Mouse (Mus musculus) cerebellum, adult 9-10 months (tissue): ENCODE data around the gene Cux2.

Experiments used
- DNase-seq: peaks from one replicate; pipeline ENCODE4 v3.0.0; 2022

The Cux2 gene

GRCm38 (mm10) chr5:122050017-122050831, at the start of gene Cux2:
Gene Cux2, minus strand, starts transcription at chr5:122050102.
- DNase-seq: peak; percentile 80

GRCm38 (mm10) chr5:122094439-122094838, 44.5 kb upstream of the Cux2 start:
- DNase-seq: no peak

GRCm38 (mm10) chr5:122093734-122094133, 43.8 kb upstream of the Cux2 start:
- no peak for DNase-seq

GRCm38 (mm10) chr5:122092794-122093193, 42.9 kb upstream of the Cux2 start:
- DNase-seq: no peak

GRCm38 (mm10) chr5:122091070-122091469, 41.2 kb upstream of the Cux2 start:
- no peak for DNase-seq

- no peak for DNase-seq
These were observed 39.8 kb upstream of the Cux2 start for GRCm38 (mm10) chr5:122089664-122090063.

- peak; percentile 87 for DNase-seq
These were observed 39.0 kb upstream of the Cux2 start for GRCm38 (mm10) chr5:122088917-122089316.

GRCm38 (mm10) chr5:122086121-122086520, 36.2 kb upstream of the Cux2 start:
- no peak for DNase-seq

GRCm38 (mm10) chr5:122085291-122085690, 35.4 kb upstream of the Cux2 start:
- no peak for DNase-seq

- no peak for DNase-seq
These were observed 34.6 kb upstream of the Cux2 start for GRCm38 (mm10) chr5:122084470-122084869.

- no peak for DNase-seq
These were observed 33.4 kb upstream of the Cux2 start for GRCm38 (mm10) chr5:122083282-122083681.

GRCm38 (mm10) chr5:122081471-122081870, 31.6 kb upstream of the Cux2 start:
- DNase-seq: no peak

- peak; percentile 88 for DNase-seq
These were observed 31.0 kb upstream of the Cux2 start for GRCm38 (mm10) chr5:122080930-122081329.

GRCm38 (mm10) chr5:122079796-122080195, 29.9 kb upstream of the Cux2 start:
- no peak for DNase-seq

GRCm38 (mm10) chr5:122077244-122077643, 27.3 kb upstream of the Cux2 start:
- DNase-seq: no peak

- no peak for DNase-seq
These were observed 25.8 kb upstream of the Cux2 start for GRCm38 (mm10) chr5:122075736-122076135.

GRCm38 (mm10) chr5:122071997-122072396, 22.1 kb upstream of the Cux2 start:
- DNase-seq: no peak

- no peak for DNase-seq
These were observed 21.3 kb upstream of the Cux2 start for GRCm38 (mm10) chr5:122070963-122071800.

- DNase-seq: no peak
These were observed 18.7 kb upstream of the Cux2 start for GRCm38 (mm10) chr5:122068563-122068962.

- DNase-seq: no peak
These were observed 13.5 kb upstream of the Cux2 start for GRCm38 (mm10) chr5:122063204-122063933.

- no peak for DNase-seq
These were observed 12.6 kb upstream of the Cux2 start for GRCm38 (mm10) chr5:122062479-122062878.

GRCm38 (mm10) chr5:122060767-122061333, 10.9 kb upstream of the Cux2 start:
- DNase-seq: no peak
